Mouse (Mus musculus) naive thymus-derived CD4-positive, alpha-beta T cell, adult 2 months (primary cell): ENCODE measurements around the gene Sugct.
"Not testable (repeated sequence)": the region's sequence is repeated elsewhere in the genome, so short reads cannot be mapped to it uniquely, and the experiment has no call there.

ENCODE experiments used
- DNase-seq: peaks from one replicate; pipeline ENCODE4 v3.0.0-alpha.2; 2011; ENCODE audit warnings: low read depth

Gene Sugct

DNA sequence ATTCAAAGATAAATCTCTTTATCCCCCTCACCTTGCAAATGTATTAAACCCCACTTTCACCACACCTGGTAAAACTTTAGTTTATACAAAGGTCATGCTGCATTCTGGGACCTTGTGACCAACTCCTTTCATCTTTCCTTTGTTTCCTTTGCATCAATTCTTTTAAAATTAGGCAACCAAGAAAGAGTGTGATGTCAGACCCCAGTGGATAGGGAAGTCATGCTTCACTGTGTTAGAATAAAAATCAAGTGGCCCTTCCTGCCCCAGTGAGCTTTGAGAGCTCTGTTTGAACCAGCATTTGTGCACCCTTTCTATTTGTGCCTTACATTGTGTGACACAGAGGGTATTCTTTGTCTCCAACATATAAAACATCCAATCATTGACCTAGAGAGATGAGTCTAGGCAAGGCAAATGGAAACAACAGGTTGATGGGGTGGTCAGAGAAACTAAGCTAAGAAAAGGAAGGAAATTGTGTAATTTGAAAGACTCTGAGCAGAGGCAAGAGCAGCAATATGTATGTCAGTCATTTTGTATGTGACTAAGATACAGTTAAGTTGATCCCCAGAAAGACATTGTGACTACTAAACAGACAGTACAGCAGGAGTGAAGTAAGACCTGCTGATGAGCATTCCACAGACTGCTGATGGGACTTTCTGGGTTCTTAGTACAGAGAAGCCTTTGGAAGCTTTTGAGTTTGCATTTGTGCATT lies 797.1 kb downstream of the Sugct start:
- no peak for DNase-seq

GRCm38 (mm10) chr13:16878056-16878455 lies 817.3 kb downstream of the Sugct start:
- no peak for DNase-seq

DNA sequence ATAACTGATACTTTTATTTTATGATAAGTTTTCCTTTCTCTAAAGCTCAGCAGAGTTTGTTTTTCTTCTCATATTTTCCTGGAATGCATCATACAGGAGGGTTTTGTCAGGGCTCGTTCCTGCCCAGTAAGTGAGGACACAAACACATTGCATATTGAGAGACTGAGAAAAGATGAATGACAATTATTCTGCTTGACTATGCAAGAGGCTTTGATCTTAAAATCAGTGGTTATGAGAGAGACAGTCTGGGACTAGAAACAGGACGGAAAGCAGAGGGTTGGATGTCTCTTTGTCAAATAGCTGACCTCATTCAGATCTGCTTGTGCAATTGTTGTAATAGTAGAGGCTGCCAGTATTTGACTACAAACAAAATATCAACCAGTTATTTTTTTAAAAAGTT lies 835.4 kb downstream of the Sugct start:
- no peak for DNase-seq

GRCm38 (mm10) chr13:16847236-16847635 lies 848.1 kb downstream of the Sugct start:
- no peak for DNase-seq

GRCm38 (mm10) chr13:16840994-16841393 lies 854.4 kb downstream of the Sugct start:
- DNase-seq = no peak

DNA sequence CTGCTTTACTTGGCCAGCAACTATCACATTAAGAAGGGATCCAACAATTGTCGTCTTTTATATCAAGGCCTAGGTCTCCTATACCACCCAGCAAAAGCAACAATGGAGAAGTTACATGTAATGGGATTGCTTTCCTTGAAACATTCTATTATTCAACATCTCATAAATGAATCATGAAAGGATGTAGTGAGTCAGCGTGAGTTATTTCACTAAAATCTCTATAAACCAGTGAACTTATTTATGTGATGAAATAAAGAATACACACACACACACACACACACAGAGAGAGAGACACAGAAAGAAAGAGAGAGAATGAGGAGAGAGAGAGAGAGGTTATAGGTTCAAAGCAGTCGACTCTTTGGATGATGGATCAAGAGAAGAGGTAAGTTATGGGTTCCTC lies 856.9 kb downstream of the Sugct start:
- DNase-seq = no peak

- no peak for DNase-seq
These were observed 860.2 kb downstream of the Sugct start for GRCm38 (mm10) chr13:16835111-16835510.

GRCm38 (mm10) chr13:16833069-16833468 lies 862.3 kb downstream of the Sugct start:
- DNase-seq = no peak

- DNase-seq = no peak
These were observed 863.5 kb downstream of the Sugct start for GRCm38 (mm10) chr13:16831840-16832239.

GRCm38 (mm10) chr13:16830291-16830690 lies 865.1 kb downstream of the Sugct start:
- DNase-seq = not testable (repeated sequence)

GRCm38 (mm10) chr13:16829589-16829988 lies 865.8 kb downstream of the Sugct start:
- no peak for DNase-seq

- no peak for DNase-seq
These were observed 869.7 kb downstream of the Sugct start for GRCm38 (mm10) chr13:16825619-16826018.

DNA sequence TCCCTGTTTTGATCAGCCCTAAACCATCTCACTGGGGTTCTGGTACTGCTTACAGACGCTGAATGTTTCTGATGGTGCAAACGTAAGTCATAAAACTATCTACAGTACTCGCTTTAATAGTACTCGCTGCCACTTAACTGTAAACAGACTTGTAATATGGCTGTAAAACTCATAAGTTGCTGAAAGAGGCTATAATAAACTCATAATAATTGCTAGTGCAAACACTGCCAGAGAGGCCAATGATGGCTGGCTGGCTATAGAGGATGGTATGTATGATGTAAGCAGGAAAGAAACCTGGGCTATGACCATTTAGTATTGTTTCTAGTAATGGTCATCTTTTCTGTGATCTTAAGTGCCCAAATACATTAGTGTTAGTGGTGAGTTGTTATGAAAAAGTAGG lies 873.6 kb downstream of the Sugct start:
- no peak for DNase-seq

DNA sequence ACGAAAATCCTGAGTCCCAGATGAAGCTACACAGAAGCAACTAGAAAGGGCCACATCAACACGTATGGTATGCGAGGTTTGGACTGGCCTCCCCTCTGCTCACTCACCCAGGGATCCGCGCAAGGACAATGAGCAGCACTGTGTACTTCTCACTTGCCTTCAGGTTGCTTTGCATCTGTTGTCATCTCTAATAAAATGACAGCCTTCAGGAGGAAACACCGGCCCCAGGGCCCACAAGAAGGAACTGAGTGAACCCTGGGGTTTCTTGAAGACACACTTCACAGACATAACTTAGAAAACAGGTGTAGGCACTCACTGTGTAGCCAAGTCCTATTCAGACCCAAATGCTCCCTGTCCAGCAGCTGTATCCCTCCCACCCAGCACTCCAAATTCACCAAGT lies 877.9 kb downstream of the Sugct start:
- DNase-seq = no peak

DNA sequence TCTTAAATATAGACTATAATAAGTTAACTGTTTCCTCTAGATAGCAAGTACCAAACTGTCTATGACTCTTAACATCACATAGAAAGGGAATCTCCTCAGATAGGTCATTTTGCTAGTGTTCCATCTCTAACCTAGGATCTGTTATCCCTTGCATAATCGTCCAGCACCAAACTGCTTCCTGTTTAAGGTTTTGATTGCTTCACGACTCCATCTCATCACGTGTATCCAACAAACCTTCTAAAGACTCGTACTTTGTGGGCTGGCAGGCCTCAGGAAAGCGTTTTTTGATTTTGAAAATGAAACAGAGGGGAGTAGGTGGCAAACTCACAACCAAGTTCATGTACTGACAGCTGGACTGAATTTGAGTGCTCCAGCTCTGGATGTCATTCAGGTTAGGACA lies 878.6 kb downstream of the Sugct start:
- DNase-seq = no peak

DNA sequence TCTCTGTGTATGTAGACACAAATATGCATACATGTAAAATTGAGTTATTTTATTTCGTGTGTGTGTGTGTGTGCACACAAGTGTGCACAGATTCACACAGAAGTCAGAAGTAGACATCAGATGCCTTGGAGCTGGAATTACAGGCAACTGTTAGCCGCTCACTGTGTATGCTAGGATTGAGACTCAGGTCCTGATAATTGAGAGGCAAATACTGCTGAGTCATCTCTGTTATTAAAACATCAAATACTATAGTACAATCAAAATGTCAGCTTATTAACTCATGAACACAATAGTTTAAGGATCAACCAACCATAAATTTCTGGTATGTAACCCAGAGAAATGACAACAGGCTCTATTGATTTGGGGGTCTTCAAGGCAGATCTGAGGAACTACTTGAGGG lies 883.1 kb downstream of the Sugct start:
- no peak for DNase-seq
